Mouse (Mus musculus) Patski (cell line): ENCODE data around the gene Krt10. TPM values are rescaled to one million over a fixed set of nuclear protein-coding genes. Genes with fewer than 3 reads are reported as not detected.

Source experiments
- ATAC-seq: fragments of 100-300 bp; one replicate; pipeline ENCODE4 v1.8.0; 2021
- CTCF ChIA-PET: fragments of 350-600 bp; sonication (Branson Sonifier 250); formaldehyde crosslinking; loops from one replicate; lab custom pipeline; 2022; ENCODE audit warnings: inconsistent platforms; lab: Charles Lee
- POLR2A ChIA-PET: fragments of 350-600 bp; sonication (Branson Sonifier 250); formaldehyde crosslinking; loops from one replicate; lab custom pipeline; 2022; ENCODE audit warnings: antibody characterized with exemption, inconsistent platforms; lab: Charles Lee
- DNase-seq: peaks from one replicate; pipeline ENCODE4 v3.0.0-alpha.2; 2011; ENCODE audit warnings: low read depth, low spot score
- H3K27me3 ChIP-seq: fragments of 371-371 bp; one replicate; pipeline ENCODE4 v1.5.1; 2021
- CTCF ChIP-seq: fragments of 100-300 bp; IDR thresholded peaks from one replicate; pipeline ENCODE4 v1.5.1; 2021
- in situ Hi-C: fragments of 300-500 bp; cut with MboI; formaldehyde crosslinking; loops from 3 replicates; pipeline ENCODE4 v1.11.1; 2018; ENCODE audit warnings: low pct_unique_long_range_greater_than_20kb, mixed read lengths
- polyA plus RNA-seq: library from polyadenylated mRNA; unstranded; gene quantifications from one replicate; pipeline ENCODE4 v1.2.3, GENCODE M21; 2021

The Krt10 gene
- polyA plus RNA-seq, 1 experiment from 2014 or later, result 7.2 TPM

DNA sequence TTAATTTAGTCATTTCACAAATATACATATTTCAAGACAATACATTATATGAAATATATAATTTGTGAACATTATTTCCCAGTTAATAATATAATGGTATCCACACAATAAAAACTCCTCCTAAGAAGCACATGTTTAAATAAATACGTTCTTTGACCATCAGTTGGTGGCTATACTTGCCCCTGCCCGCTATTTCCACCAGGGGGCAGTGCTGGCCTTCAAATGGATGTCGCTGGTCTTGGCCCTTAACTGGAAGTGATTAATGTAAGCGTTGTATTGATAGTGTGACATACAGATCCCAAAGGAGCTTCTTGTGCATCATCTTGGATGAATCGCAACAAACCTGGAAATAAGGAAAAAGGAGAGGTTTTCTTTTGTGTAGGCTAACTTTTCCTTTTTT, 9.6 kb downstream of the Krt10 start:
- no peak for ATAC-seq
- CTCF ChIA-PET, result interaction anchor here (2.0 kb wide), 1 partner anchor 85 kb away, joined by 13 read pairs; no protein-coding TSS in a partner anchor

DNA sequence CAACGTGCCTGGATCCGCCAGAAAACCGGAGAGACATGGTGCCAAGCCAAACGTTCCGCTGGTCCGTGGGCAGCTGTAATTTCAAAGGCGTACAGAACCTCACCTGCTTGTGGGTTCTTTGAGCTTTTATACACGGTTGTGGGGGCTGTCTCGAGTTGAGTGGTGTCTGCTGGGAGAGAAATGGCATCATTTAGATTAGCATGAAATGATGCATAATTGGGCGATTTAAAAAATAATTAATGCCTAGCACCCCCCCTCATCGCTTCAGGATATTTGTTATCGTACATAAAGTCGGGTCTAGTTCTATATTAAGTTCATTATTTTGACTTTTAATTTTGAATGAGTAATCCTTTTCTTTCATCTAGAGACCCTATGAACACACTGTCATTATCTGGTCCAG, 14.4 kb downstream of the Krt10 start, which contains the start of gene Krt28:
Gene Krt28 (minus strand): TSS at position 101 of the 400 bp plus-strand sequence.
- peaks cover 43% of the 10 kb centered on the region for H3K27me3 ChIP-seq
- ChIA-PET CTCF (no interaction called here), POLR2A (no interaction called here)
- ATAC-seq (no peak), DNase-seq (no peak)
- TF ChIP-seq CTCF, result no peak
- in situ Hi-C loops, result loop anchor here (5.0 to 10.0 kb wide), 2 partner anchors 37 to 630 kb away; no protein-coding TSS in a partner anchor

More for the DNA sequence above, 9.6 kb downstream of the Krt10 start:
- H3K27me3 ChIP-seq, result peaks cover 16% of the 10 kb centered on the region
- no peak for DNase-seq
- POLR2A ChIA-PET, result no interaction called here
- TF ChIP-seq CTCF, result peak; percentile 97
- in situ Hi-C loops, result loop anchor here (5.0 to 10.0 kb wide), 2 partner anchors 33 to 625 kb away; no protein-coding TSS in a partner anchor

DNA sequence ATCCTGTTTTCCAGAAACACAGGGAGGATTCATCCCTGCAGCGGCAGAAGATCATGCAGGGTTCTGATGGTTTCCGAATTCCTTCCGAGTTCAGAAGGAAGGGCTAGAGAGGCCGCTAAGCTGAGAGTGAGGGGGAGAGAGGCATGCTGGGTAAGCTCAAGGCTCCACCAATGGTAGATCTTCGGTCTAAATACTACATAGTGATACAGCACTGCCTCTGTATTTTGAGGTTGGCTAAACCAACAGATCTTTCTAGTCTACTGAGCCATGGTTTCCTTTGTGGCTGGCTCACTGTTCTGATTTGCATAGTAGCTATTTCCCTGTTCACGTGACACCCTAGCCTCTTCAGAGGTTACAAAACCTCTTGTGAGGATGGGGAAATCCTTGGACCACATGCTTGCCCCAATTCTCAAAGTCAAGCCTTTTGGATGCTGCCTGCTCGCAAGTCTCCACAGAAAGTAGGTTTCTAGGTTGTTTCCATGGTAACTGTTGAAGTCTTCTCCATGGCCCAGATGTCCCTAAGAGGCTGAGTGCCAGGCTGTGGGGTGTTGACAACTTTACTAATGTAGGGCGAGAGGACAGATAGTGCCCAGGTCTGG, 19.2 kb downstream of the Krt10 start:
- ATAC-seq (no peak), DNase-seq (no peak)
- POLR2A ChIA-PET, result no interaction called here
- CTCF ChIA-PET, result interaction anchor here (0.9 kb wide), 1 partner anchor 94 kb away, joined by 3 read pairs; no protein-coding TSS in a partner anchor
- TF ChIP-seq CTCF, result no peak
- in situ Hi-C loops, result loop anchor here (5.0 to 10.0 kb wide), 2 partner anchors 58 to 635 kb away; no protein-coding TSS in a partner anchor
- H3K27me3 ChIP-seq, result peaks cover 42% of the 10 kb centered on the region

DNA sequence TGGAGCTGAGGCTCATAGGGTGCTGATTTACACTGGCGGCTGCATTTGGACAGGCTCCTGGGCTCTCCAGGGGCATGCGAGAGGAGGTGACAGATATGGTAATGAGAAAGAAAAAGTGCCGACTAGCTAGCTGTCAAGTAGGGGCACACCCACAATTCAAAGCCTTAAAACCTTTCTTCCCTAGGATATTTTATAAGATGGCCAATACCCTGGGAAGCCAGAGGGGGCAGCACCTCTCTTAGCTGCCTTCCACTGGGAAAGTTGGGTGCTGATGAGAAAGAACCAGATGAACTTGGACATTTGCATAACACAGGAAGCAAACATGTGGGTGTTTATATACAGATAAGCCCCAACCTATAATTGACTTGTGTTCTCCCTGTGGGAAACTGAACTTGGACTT, 19.9 kb downstream of the Krt10 start:
- ChIA-PET CTCF (interaction anchor here (1.6 kb wide), 1 partner anchor 17 kb away, joined by 4 read pairs; no protein-coding TSS in a partner anchor), POLR2A (no interaction called here)
- peak; percentile 72 for TF ChIP-seq CTCF
- H3K27me3 ChIP-seq, result peaks cover 38% of the 10 kb centered on the region
- ATAC-seq (no peak), DNase-seq (no peak)
- in situ Hi-C loops, result loop anchor here (5.0 kb wide), 1 partner anchor 57 kb away; no protein-coding TSS in a partner anchor

DNA sequence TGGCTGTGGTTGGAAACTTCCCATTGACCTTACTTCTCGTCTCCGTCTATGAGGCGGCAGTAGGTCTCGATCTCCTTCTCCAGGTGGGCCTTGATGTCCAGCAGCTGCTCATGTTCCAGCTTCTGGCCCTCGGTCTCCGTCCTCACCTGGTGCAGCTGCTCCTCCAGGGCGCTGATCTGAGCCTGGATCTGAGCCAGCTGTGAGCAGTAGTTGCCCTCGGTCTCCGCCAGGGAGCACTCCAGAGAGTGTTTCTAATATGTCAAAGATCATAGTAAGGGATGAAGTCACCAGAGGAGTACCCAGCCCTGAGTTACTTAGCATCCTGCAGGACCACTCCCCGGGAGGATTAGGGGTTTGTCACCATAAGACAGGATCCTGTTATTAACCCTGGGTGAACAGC, 22.4 kb downstream of the Krt10 start:
- peaks cover 20% of the 10 kb centered on the region for H3K27me3 ChIP-seq
- DNase-seq (no peak), ATAC-seq (no peak)
- CTCF ChIA-PET, result no interaction called here
- in situ Hi-C loops, result loop anchor here (5.0 kb wide), 1 partner anchor 54 kb away; no protein-coding TSS in a partner anchor
- TF ChIP-seq CTCF, result no peak
- POLR2A ChIA-PET, result no interaction called here

DNA sequence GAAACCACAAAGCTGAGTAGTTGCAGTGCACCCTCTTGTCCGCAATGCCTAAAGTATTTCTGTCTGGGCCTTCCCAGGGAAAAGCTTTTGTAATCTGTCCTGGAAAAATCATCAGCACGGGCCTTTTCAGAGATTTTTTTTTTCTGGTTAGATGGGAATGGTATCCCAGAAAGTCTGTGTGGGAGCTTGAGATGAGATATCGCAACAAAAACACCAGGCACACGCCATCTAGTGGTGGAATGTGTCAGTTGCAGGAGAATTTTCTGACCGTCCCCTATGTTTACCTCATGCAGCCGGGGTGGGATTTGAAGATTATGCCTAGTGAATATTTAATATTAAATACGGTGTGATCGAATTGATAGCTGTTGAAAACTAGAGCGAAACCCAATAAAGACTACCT, 24.8 kb downstream of the Krt10 start:
- TF ChIP-seq CTCF, result peak; percentile 74
- in situ Hi-C loops, result no loop called here
- CTCF ChIA-PET, result interaction anchor here (0.6 to 1.5 kb wide), 5 partner anchors 19 to 931 kb away, joined by 3 to 6 read pairs (median 3); no protein-coding TSS in a partner anchor
- POLR2A ChIA-PET, result no interaction called here
- H3K27me3 ChIP-seq, result peaks cover 29% of the 10 kb centered on the region
- ATAC-seq (no peak), DNase-seq (no peak)

DNA sequence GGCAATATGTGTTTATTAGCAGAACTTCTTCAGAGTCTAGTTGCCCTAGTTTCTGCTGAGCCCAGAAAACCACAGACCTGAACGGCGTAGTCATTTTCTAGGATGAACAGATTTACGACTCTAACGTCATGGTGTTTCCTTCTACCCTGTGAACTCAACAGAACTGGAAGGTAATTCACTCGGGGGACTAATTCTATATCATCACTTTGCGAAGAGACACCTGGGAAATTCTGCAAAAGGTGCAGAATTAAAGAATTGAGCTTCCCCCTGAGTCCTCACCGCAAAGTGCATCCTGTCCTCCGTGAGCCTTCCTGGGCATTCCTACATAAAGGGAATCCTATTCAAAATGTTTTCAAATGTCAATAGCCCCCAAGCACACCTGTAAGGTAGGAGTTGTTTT, 27.7 kb downstream of the Krt10 start:
- ChIA-PET POLR2A (no interaction called here), CTCF (interaction anchor here (1.5 kb wide), 1 partner anchor 11 kb away, joined by 3 read pairs; no protein-coding TSS in a partner anchor)
- no peak for TF ChIP-seq CTCF
- in situ Hi-C loops, result no loop called here
- DNase-seq, result no peak
- peaks cover 36% of the 10 kb centered on the region for H3K27me3 ChIP-seq
- ATAC-seq, result no peak

DNA sequence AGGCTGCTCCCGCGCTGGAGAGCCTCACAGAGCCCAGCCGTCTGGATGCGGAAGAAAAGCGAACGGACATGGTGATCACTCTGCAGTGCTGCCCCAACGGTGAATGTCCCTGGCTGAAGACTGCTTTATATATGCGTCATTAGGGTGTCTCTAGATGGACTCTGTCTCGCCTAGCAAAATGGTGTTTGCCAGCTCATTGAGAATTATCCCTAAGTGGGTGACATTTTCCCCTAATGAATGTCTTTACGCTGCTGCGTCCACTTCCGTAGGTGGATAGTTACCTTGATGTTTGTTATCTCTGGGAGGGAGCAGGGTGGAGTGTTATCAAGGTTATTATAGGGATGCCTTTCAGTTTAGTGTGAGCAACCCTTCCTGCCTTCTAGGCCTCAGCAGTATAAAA, 38.2 kb downstream of the Krt10 start, which contains the start of gene Krt27:
Gene Krt27 (minus strand): TSS at position 101 of the 400 bp plus-strand sequence.
- peaks cover 19% of the 10 kb centered on the region for H3K27me3 ChIP-seq
- TF ChIP-seq CTCF, result no peak
- POLR2A ChIA-PET, result no interaction called here
- DNase-seq (no peak), ATAC-seq (no peak)
- CTCF ChIA-PET, result no interaction called here
- in situ Hi-C loops, result no loop called here

DNA sequence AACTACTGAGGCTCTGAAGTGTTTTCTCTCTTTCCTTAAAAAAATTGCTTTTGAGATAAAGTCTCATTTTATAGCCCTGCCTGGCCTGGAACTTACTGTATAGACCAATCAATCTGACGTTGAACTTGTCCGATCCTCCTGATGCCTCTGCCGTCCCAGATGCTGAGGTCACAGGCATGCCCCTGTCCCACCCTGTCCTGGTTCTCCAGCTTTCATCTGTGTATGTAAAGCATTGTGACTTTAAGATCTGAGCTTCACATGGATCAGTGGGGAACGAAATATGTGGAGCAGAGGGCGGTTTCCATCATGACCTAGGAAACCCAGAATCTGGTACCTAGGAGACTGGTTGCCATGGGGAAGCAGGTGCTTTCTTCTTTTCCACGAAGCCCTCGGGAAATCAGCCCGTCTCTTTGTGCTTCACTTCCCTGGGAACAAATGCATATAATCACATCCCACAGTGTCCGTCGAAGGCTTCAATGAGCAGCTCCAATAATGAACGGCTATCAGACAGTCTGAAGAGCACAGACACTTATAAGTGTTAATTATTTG, 49.8 kb downstream of the Krt10 start:
- DNase-seq (no peak), ATAC-seq (no peak)
- ChIA-PET CTCF (no interaction called here), POLR2A (no interaction called here)
- in situ Hi-C loops, result no loop called here
- no peaks in the 10 kb centered on the region for H3K27me3 ChIP-seq
- TF ChIP-seq CTCF, result no peak

DNA sequence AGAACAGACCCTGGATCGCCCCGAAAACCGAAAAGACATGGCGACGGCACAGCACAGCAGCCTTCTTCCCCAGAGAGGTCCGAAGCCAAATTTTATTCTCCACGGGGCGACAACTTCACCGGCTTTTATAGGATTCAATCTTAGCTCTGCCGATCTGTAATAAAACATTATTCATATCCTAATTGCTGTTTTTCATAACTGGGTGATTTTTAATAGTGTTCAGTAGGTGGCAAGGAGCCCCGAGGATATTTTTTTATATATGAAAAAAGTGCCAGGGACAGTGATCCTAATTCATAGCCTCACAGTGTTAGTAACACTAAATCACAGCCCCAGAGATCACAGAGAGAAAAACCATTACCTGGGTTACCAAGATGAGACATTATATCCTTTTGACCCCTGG, 51.3 kb downstream of the Krt10 start, which contains the start of gene Krt26:
Gene Krt26 (minus strand): TSS at position 101 of the 400 bp plus-strand sequence.
- CTCF ChIA-PET, result no interaction called here
- in situ Hi-C loops, result no loop called here
- POLR2A ChIA-PET, result no interaction called here
- no peak for DNase-seq
- no peak for ATAC-seq
- H3K27me3 ChIP-seq, result peaks cover 4% of the 10 kb centered on the region
- TF ChIP-seq CTCF, result no peak

Other genes starting within 250 kb of the Krt10 start
- gene Ccr7, start 234.3 kb downstream of the Krt10 start, polyA plus RNA-seq, result 0.12 TPM
- gene Smarce1, start 158.3 kb downstream of the Krt10 start, polyA plus RNA-seq, result 135 TPM
- gene Krt222, start 145.3 kb downstream of the Krt10 start, polyA plus RNA-seq, result 0.14 TPM
- gene Krt24, start 104.1 kb downstream of the Krt10 start, polyA plus RNA-seq, result not detected
- not detected for gene Krt25, start 66.4 kb downstream of the Krt10 start, polyA plus RNA-seq
- not detected for gene Krt26, start 51.4 kb downstream of the Krt10 start, polyA plus RNA-seq
- not detected for gene Krt27, start 38.3 kb downstream of the Krt10 start, polyA plus RNA-seq
- not detected for gene Krt28, start 14.5 kb downstream of the Krt10 start, polyA plus RNA-seq
- not detected for gene Krt12, start 32.9 kb upstream of the Krt10 start, polyA plus RNA-seq
- not detected for gene Krt20, start 48.8 kb upstream of the Krt10 start, polyA plus RNA-seq
- 0.09 TPM for gene Krt23, start 103.8 kb upstream of the Krt10 start, polyA plus RNA-seq
- gene Krt39, start 132.0 kb upstream of the Krt10 start, polyA plus RNA-seq, result 0.08 TPM
- not detected for gene Krt40, start 153.8 kb upstream of the Krt10 start, polyA plus RNA-seq
- gene Krtap3-3, start 161.5 kb upstream of the Krt10 start, polyA plus RNA-seq, result not detected
- not detected for gene Krtap3-2, start 167.5 kb upstream of the Krt10 start, polyA plus RNA-seq
- gene Gm11939, start 170.1 kb upstream of the Krt10 start, polyA plus RNA-seq, result not detected
- not detected for gene Krtap3-1, start 177.3 kb upstream of the Krt10 start, polyA plus RNA-seq
- not detected for gene Krtap1-5, start 191.7 kb upstream of the Krt10 start, polyA plus RNA-seq
- not detected for gene Krtap1-4, start 194.3 kb upstream of the Krt10 start, polyA plus RNA-seq
- gene Krtap1-3, start 202.0 kb upstream of the Krt10 start, polyA plus RNA-seq, result not detected
- gene Krtap9-3, start 208.7 kb upstream of the Krt10 start, polyA plus RNA-seq, result not detected
- not detected for gene Gm11938, start 213.9 kb upstream of the Krt10 start, polyA plus RNA-seq
- not detected for gene Gm11937, start 220.8 kb upstream of the Krt10 start, polyA plus RNA-seq
- not detected for gene Krtap2-4, start 225.5 kb upstream of the Krt10 start, polyA plus RNA-seq
- gene Gm11562, start 231.1 kb upstream of the Krt10 start, polyA plus RNA-seq, result not detected
- gene Krtap4-1, start 238.9 kb upstream of the Krt10 start, polyA plus RNA-seq, result not detected
- not detected for gene Krtap4-2, start 245.7 kb upstream of the Krt10 start, polyA plus RNA-seq